Mouse (Mus musculus) MEL (cell line): ENCODE measurements around the gene Olfr1030. TPM values are rescaled to one million over a fixed set of nuclear protein-coding genes. Genes with fewer than 3 reads are reported as not detected.
A peak's percentile ranks its signal among the peaks of the same experiment; 100 is the strongest.
"Not testable (repeated sequence)": the region's sequence is repeated elsewhere in the genome, so short reads cannot be mapped to it uniquely, and the experiment has no call there.

Experiments
- DNase-seq: peaks from one replicate; pipeline ENCODE4 v3.0.0; 2011; ENCODE audit warnings: low read depth, low spot score
- H3K27ac ChIP-seq: 2 replicates; pipeline ENCODE4 v1.5.1; 2012; ENCODE audit warnings: low read depth, mild to moderate bottlenecking, control low read depth, low read length, moderate library complexity; ENCODE audit not compliant: control insufficient read depth
- H3K27me3 ChIP-seq, 2 experiments: fragments of 150-350 bp in 1 of 2; sonication (generic) in 1 of 2; 2 replicates each; pipeline ENCODE4 v1.6.1; 2012; ENCODE audit warnings: low read length in 2 of 2, mild to moderate bottlenecking in 2 of 2, improper control_type of control experiment in 1 of 2, moderate library complexity in 1 of 2; ENCODE audit not compliant: insufficient read depth in 2 of 2, control insufficient read depth in 1 of 2
- H3K36me3 ChIP-seq, 2 experiments: 2 replicates each; pipeline ENCODE4 v1.6.1; 2012 to 2014; ENCODE audit warnings: low read length in 2 of 2, improper control_type of control experiment in 1 of 2, inconsistent platforms in 1 of 2, mild to moderate bottlenecking in 1 of 2; ENCODE audit not compliant: insufficient read depth in 2 of 2, control insufficient read depth in 1 of 2
- H3K4me1 ChIP-seq, 2 experiments: fragments of 150-350 bp in 1 of 2; sonication (generic) in 1 of 2; 2 replicates each; pipeline ENCODE4 v1.6.1; 2012; ENCODE audit warnings: low read length in 2 of 2, improper control_type of control experiment in 1 of 2, mild to moderate bottlenecking in 1 of 2; ENCODE audit not compliant: insufficient read depth in 2 of 2, control insufficient read depth in 1 of 2
- H3K4me3 ChIP-seq, 2 experiments: fragments of 150-350 bp in 1 of 2; sonication (generic) in 1 of 2; 2 replicates each; pipeline ENCODE4 v1.5.1; 2012; ENCODE audit warnings: low read depth in 2 of 2, low read length in 2 of 2, mild to moderate bottlenecking in 2 of 2, moderate library complexity in 2 of 2, control low read depth in 1 of 2, improper control_type of control experiment in 1 of 2; ENCODE audit not compliant: control insufficient read depth in 1 of 2, insufficient read depth in 1 of 2
- H3K79me2 ChIP-seq: 2 replicates; pipeline ENCODE4 v1.6.1; 2012; ENCODE audit warnings: mild to moderate bottlenecking, low read length, moderate library complexity; ENCODE audit not compliant: control insufficient read depth, poor library complexity, insufficient read depth
- H3K9ac ChIP-seq: 2 replicates; pipeline ENCODE4 v1.6.1; 2012; ENCODE audit warnings: low read depth, mild to moderate bottlenecking, control low read depth, low read length, moderate library complexity; ENCODE audit not compliant: control insufficient read depth, poor library complexity, severe bottlenecking
- H3K9me3 ChIP-seq: fragments of 150-350 bp; sonication (generic); replicated peaks from 2 replicates; pipeline ENCODE4 v1.6.1; 2012; ENCODE audit warnings: mild to moderate bottlenecking, low read length, improper control_type of control experiment, moderate library complexity; ENCODE audit not compliant: insufficient read depth
- BHLHE40 ChIP-seq: IDR thresholded peaks from 2 replicates; pipeline ENCODE4 v1.6.1; 2012; ENCODE audit warnings: low read depth, mild to moderate bottlenecking, inconsistent platforms, low read length, improper control_type of control experiment, borderline replicate concordance
- CHD1 ChIP-seq: IDR thresholded peaks from 2 replicates; pipeline ENCODE4 v1.6.1; 2012; ENCODE audit warnings: low read depth, mild to moderate bottlenecking, inconsistent platforms, low read length, improper control_type of control experiment
- CTCF ChIP-seq, 3 experiments: IDR thresholded peaks in 2 of 3; conservative IDR thresholded peaks in 1 of 3; 2 replicates each; pipeline ENCODE4 v1.5.1; 2011 to 2012; ENCODE audit warnings: low read length in 3 of 3, low read depth in 2 of 3, mild to moderate bottlenecking in 2 of 3, improper control_type of control experiment in 1 of 3, inconsistent platforms in 1 of 3, mixed read lengths in 1 of 3, moderate library complexity in 1 of 3; ENCODE audit not compliant: control insufficient read depth in 1 of 3, insufficient read depth in 1 of 3, poor library complexity in 1 of 3, severe bottlenecking in 1 of 3
- E2F4 ChIP-seq: IDR thresholded peaks from 2 replicates; pipeline ENCODE4 v1.6.1; 2011; ENCODE audit warnings: low read depth, low read length, improper control_type of control experiment, borderline replicate concordance
- ELF1 ChIP-seq: IDR thresholded peaks from 2 replicates; pipeline ENCODE4 v1.6.1; 2014; ENCODE audit warnings: low read depth, mild to moderate bottlenecking, inconsistent platforms, low read length, improper control_type of control experiment, moderate library complexity
- GABPA ChIP-seq: IDR thresholded peaks from 2 replicates; pipeline ENCODE4 v1.6.1; 2012; ENCODE audit warnings: low read depth, mild to moderate bottlenecking, inconsistent platforms, low read length, improper control_type of control experiment, moderate library complexity
- GATA1 ChIP-seq: IDR thresholded peaks from 2 replicates; pipeline ENCODE4 v1.6.1; 2011; ENCODE audit warnings: low read depth, low read length, improper control_type of control experiment
- KAT2A ChIP-seq: conservative IDR thresholded peaks from 2 replicates; pipeline ENCODE4 v1.6.1; 2012; ENCODE audit warnings: low read depth, low read length, improper control_type of control experiment, inconsistent platforms
- MAFK ChIP-seq: IDR thresholded peaks from 2 replicates; pipeline ENCODE4 v1.6.1; 2011; ENCODE audit warnings: low read depth, mild to moderate bottlenecking, low read length, improper control_type of control experiment, borderline replicate concordance
- MAX ChIP-seq: IDR thresholded peaks from 2 replicates; pipeline ENCODE4 v1.6.1; 2011; ENCODE audit warnings: low read length, improper control_type of control experiment
- MAZ ChIP-seq: IDR thresholded peaks from 2 replicates; pipeline ENCODE4 v1.6.1; 2012; ENCODE audit warnings: low read depth, mild to moderate bottlenecking, inconsistent platforms, low read length, improper control_type of control experiment
- MEF2A ChIP-seq: IDR thresholded peaks from 2 replicates; pipeline ENCODE4 v1.6.1; 2014; ENCODE audit warnings: low read depth, mild to moderate bottlenecking, inconsistent platforms, low read length, improper control_type of control experiment; ENCODE audit not compliant: poor library complexity, insufficient replicate concordance, severe bottlenecking; ENCODE audit errors: extremely low read depth
- MYB ChIP-seq: IDR thresholded peaks from 2 replicates; pipeline ENCODE4 v1.6.1; 2011; ENCODE audit warnings: mild to moderate bottlenecking, low read depth, low read length, improper control_type of control experiment
- NRF1 ChIP-seq: IDR thresholded peaks from 2 replicates; pipeline ENCODE4 v1.6.1; 2014; ENCODE audit warnings: low read depth, mild to moderate bottlenecking, inconsistent platforms, low read length, improper control_type of control experiment, moderate library complexity; ENCODE audit not compliant: poor library complexity, insufficient read depth, severe bottlenecking
- POLR2AphosphoS2 ChIP-seq: IDR thresholded peaks from 2 replicates; pipeline ENCODE4 v1.6.1; 2011; ENCODE audit warnings: low read length, improper control_type of control experiment
- RAD21 ChIP-seq: IDR thresholded peaks from 2 replicates; pipeline ENCODE4 v1.6.1; 2011; ENCODE audit warnings: mild to moderate bottlenecking, low read depth, low read length, improper control_type of control experiment
- RCOR1 ChIP-seq: IDR thresholded peaks from 2 replicates; pipeline ENCODE4 v1.6.1; 2012; ENCODE audit warnings: low read depth, mild to moderate bottlenecking, inconsistent platforms, low read length, improper control_type of control experiment
- USF2 ChIP-seq, 2 experiments: IDR thresholded peaks; 2 replicates each; pipeline ENCODE4 v1.6.1; 2011 to 2012; ENCODE audit warnings: improper control_type of control experiment in 2 of 2, low read length in 2 of 2, borderline replicate concordance in 1 of 2, inconsistent platforms in 1 of 2, low read depth in 1 of 2, mild to moderate bottlenecking in 1 of 2; ENCODE audit not compliant: insufficient read depth in 1 of 2
- ZC3H11A ChIP-seq: IDR thresholded peaks from 2 replicates; pipeline ENCODE4 v1.6.1; 2012; ENCODE audit warnings: low read depth, mild to moderate bottlenecking, inconsistent platforms, low read length, improper control_type of control experiment
- ZMIZ1 ChIP-seq: IDR thresholded peaks from 2 replicates; pipeline ENCODE4 v1.6.1; 2012; ENCODE audit warnings: low read depth, mild to moderate bottlenecking, inconsistent platforms, low read length, improper control_type of control experiment, moderate library complexity
- polyA plus RNA-seq, 2 experiments: library from polyadenylated mRNA; stranded (reverse) in 1 of 2; unstranded in 1 of 2; fragments of >175 nt in 1 of 2; fragments of >200 nt in 1 of 2; gene quantifications; 2 replicates each; pipeline versions ENCODE4 v1.2.1 to v1.2.4; 2012; ENCODE audit warnings: low replicate concordance in 2 of 2, low read depth in 1 of 2; ENCODE audit not compliant: insufficient read length in 2 of 2, insufficient read depth in 1 of 2, missing spikeins in 1 of 2
- total RNA-seq: library from RNA; depleted of rRNA; stranded (reverse); fragments of 300-350 nt; gene quantifications from 2 replicates; pipeline ENCODE4 v1.2.3, GENCODE M21; 2012

Olfr1030 gene
- total and polyA plus RNA-seq, 3 experiments: not detected

GRCm38 (mm10) chr2:85990004-85990403 is 10.9 kb downstream of the Olfr1030 start, which contains the start of gene Olfr1031:
Gene Olfr1031, plus strand, starts transcription at chr2:85990304.
- Histone ChIP-seq H3K27me3 (no peaks in the 10 kb centered on the region), H3K9me3 (no peaks in the 10 kb centered on the region), H3K36me3 (no peaks in the 10 kb centered on the region), H3K79me2 (no peaks in the 10 kb centered on the region), H3K27ac (no peak within 1 kb of the TSS), H3K4me1 (no peaks in the 10 kb centered on the region), H3K9ac (no peak within 1 kb of the TSS), H3K4me3 (no peak within 1 kb of the TSS)
- no peak for DNase-seq
- TF ChIP-seq ZMIZ1 (no peak), RAD21 (no peak), GABPA (no peak), NRF1 (no peak), MAZ (no peak), RCOR1 (no peak), MYB (no peak), USF2 (IDR thresholded peaks at IDR 0.05; ENCODE audit: borderline replicate concordance in 1 of 2, insufficient read depth in 1 of 2, low read depth in 1 of 2, low read length in 2 of 2) (no peak), MEF2A (no peak), ELF1 (no peak), CHD1 (no peak), KAT2A (no peak), MAFK (no peak), BHLHE40 (no peak)

- Histone ChIP-seq H3K36me3 (no peaks in the 10 kb centered on the region), H3K27ac (no peak within 1 kb of the TSS), H3K79me2 (no peaks in the 10 kb centered on the region), H3K4me3 (no peak within 1 kb of the TSS), H3K27me3 (no peaks in the 10 kb centered on the region), H3K9ac (no peak within 1 kb of the TSS), H3K9me3 (no peaks in the 10 kb centered on the region), H3K4me1 (no peaks in the 10 kb centered on the region)
- TF ChIP-seq USF2 (IDR thresholded peaks at IDR 0.05; ENCODE audit: borderline replicate concordance in 1 of 2, insufficient read depth in 1 of 2, low read depth in 1 of 2, low read length in 2 of 2) (no peak), MYB (no peak), CHD1 (no peak), KAT2A (no peak), MAX (no peak), CTCF (IDR thresholded peaks at IDR 0.05 in 2 of 3, conservative IDR thresholded peaks at IDR 0.05 in 1 of 3; ENCODE audit: control insufficient read depth in 1 of 3, insufficient read depth in 1 of 3, low read depth in 2 of 3, low read length in 3 of 3, poor library complexity in 1 of 3, severe bottlenecking in 1 of 3) (no peak), POLR2AphosphoS2 (no peak), GATA1 (no peak), MAZ (no peak), RCOR1 (no peak), ELF1 (no peak), GABPA (no peak), ZC3H11A (no peak), MEF2A (no peak), ZMIZ1 (no peak), BHLHE40 (no peak), MAFK (no peak), E2F4 (no peak), RAD21 (no peak)
- DNase-seq: no peak
These were observed 26.2 kb downstream of the Olfr1030 start, which contains the start of gene Olfr1032 for GRCm38 (mm10) chr2:86005240-86005639. Gene Olfr1032, plus strand, starts transcription at chr2:86005540.

- H3K9me3 ChIP-seq, DNase-seq, H3K4me3 ChIP-seq, H3K9ac ChIP-seq, H3K36me3 ChIP-seq, H3K79me2 ChIP-seq, H3K27me3 ChIP-seq, H3K4me1 ChIP-seq: not testable (repeated sequence)
- peak within 1 kb of the TSS; percentile 49; the same call in 1 of the 2 replicates for H3K27ac ChIP-seq
These were observed 41.3 kb downstream of the Olfr1030 start, which contains the start of gene Olfr1033 for GRCm38 (mm10) chr2:86020406-86020805. Gene Olfr1033, plus strand, starts transcription at chr2:86020633.
